Mouse (Mus musculus): ENCODE results near the gene Rbm33.

Rbm33 gene

GRCm38 (mm10) chr5:28412006-28412685, 95.2 kb downstream of the Rbm33 start:
- no peak for DNase-seq (ENCODE audit: low read depth, low spot score)

- DNase-seq (ENCODE audit: low read depth, low spot score), result no peak
Measured at GRCm38 (mm10) chr5:28413533-28413932, 96.6 kb downstream of the Rbm33 start.

- DNase-seq (ENCODE audit: low read depth, low spot score), result no peak
Measured at GRCm38 (mm10) chr5:28414076-28414475, 97.2 kb downstream of the Rbm33 start.

- DNase-seq (ENCODE audit: low read depth, low spot score), result no peak
Measured at GRCm38 (mm10) chr5:28416029-28416428, 99.1 kb downstream of the Rbm33 start.

GRCm38 (mm10) chr5:28418734-28419133, 101.8 kb downstream of the Rbm33 start:
- no peak for DNase-seq (ENCODE audit: low read depth, low spot score)

- DNase-seq (ENCODE audit: low read depth, low spot score), result no peak
Measured at GRCm38 (mm10) chr5:28419640-28420265, 102.8 kb downstream of the Rbm33 start.

- no peak for DNase-seq (ENCODE audit: low read depth, low spot score)
Measured at GRCm38 (mm10) chr5:28423781-28424180, 106.9 kb downstream of the Rbm33 start.

GRCm38 (mm10) chr5:28425926-28426325, 109.0 kb downstream of the Rbm33 start:
- DNase-seq (ENCODE audit: low read depth, low spot score), result no peak

GRCm38 (mm10) chr5:28450126-28450890, 133.4 kb downstream of the Rbm33 start:
- no peak for DNase-seq (ENCODE audit: low read depth, low spot score)

GRCm38 (mm10) chr5:28451053-28451638, 134.2 kb downstream of the Rbm33 start:
- peak; percentile 83 for DNase-seq (ENCODE audit: low read depth, low spot score)

GRCm38 (mm10) chr5:28453086-28453485, 136.2 kb downstream of the Rbm33 start:
- DNase-seq (ENCODE audit: low read depth, low spot score), result no peak

- no peak for DNase-seq (ENCODE audit: low read depth, low spot score)
Measured at GRCm38 (mm10) chr5:28453523-28453922, 136.6 kb downstream of the Rbm33 start.

- no peak for DNase-seq (ENCODE audit: low read depth, low spot score)
Measured at GRCm38 (mm10) chr5:28454546-28454945, 137.6 kb downstream of the Rbm33 start.

- no peak for DNase-seq (ENCODE audit: low read depth, low spot score)
Measured at GRCm38 (mm10) chr5:28455721-28456120, 138.8 kb downstream of the Rbm33 start.

GRCm38 (mm10) chr5:28456366-28456765, 139.4 kb downstream of the Rbm33 start:
- DNase-seq (ENCODE audit: low read depth, low spot score), result no peak

- no peak for DNase-seq (ENCODE audit: low read depth, low spot score)
Measured at GRCm38 (mm10) chr5:28457921-28458641, 141.2 kb downstream of the Rbm33 start.

GRCm38 (mm10) chr5:28458821-28459240, 141.9 kb downstream of the Rbm33 start:
- no peak for DNase-seq (ENCODE audit: low read depth, low spot score)

- DNase-seq (ENCODE audit: low read depth, low spot score), result no peak
Measured at GRCm38 (mm10) chr5:28459456-28460225, 142.7 kb downstream of the Rbm33 start.

GRCm38 (mm10) chr5:28460556-28461350, 143.8 kb downstream of the Rbm33 start:
- DNase-seq (ENCODE audit: low read depth, low spot score), result no peak

- no peak for DNase-seq (ENCODE audit: low read depth, low spot score)
Measured at GRCm38 (mm10) chr5:28461376-28461775, 144.5 kb downstream of the Rbm33 start.

All from CD4-positive, CD25-positive, alpha-beta regulatory T cell, adult 2 months (primary cell).